Mouse (Mus musculus) brain, embryonic 14.5 days (tissue): ENCODE measurements around the gene Pi4kb. TPM values are rescaled to one million over a fixed set of nuclear protein-coding genes. Genes with fewer than 3 reads are reported as not detected.
"Not testable (repeated sequence)": the region's sequence is repeated elsewhere in the genome, so short reads cannot be mapped to it uniquely, and the experiment has no call there.

ENCODE experiments used
- DNase-seq: peaks from one replicate; pipeline ENCODE4 v3.0.0-alpha.2; 2011; ENCODE audit warnings: low read depth
- CTCF ChIP-seq: fragments of 200-500 bp; IDR thresholded peaks from 2 replicates; pipeline ENCODE4 v1.5.1; 2012; ENCODE audit warnings: inconsistent platforms, mild to moderate bottlenecking, moderate library complexity, borderline replicate concordance; ENCODE audit not compliant: insufficient read depth, insufficient read length; ENCODE audit errors: extremely low read depth
- POLR2A ChIP-seq: fragments of 200-500 bp; IDR thresholded peaks from 2 replicates; pipeline ENCODE4 v1.6.1; 2012; ENCODE audit warnings: mild to moderate bottlenecking, inconsistent platforms, borderline replicate concordance; ENCODE audit not compliant: poor library complexity, insufficient read depth, insufficient read length, severe bottlenecking; ENCODE audit errors: extremely low read depth
- polyA plus RNA-seq: library from polyadenylated mRNA; depleted of rRNA; stranded (reverse); fragments of >200 nt; gene quantifications from 2 replicates; pipeline ENCODE4 v1.2.3, GENCODE M21; 2012

Pi4kb gene
- polyA plus RNA-seq, 1 experiment, result 59.5 TPM

DNA sequence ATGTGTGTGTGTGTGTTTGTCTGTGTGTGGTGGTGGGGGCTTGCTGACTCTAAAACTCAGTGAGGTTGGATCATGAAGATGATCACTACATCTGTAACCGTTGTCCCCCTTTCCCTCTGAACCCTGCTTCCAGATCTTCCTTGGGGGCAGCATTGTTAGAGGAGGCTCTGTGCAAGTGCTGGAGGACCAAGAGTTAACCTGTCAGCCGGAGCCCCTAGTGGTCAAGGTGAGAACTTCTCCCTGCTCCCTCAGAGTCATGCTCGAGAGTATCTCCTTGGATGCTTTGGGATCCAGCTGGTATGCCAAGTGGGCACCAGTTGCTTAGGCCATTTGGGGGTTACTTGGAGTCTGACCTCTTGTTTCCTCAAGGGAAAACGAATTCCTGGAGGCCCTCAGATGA is 30.8 kb upstream of the Pi4kb start:
- peak; percentile 39; the same call in 1 of the 2 replicates for TF ChIP-seq CTCF
- DNase-seq, result not testable (repeated sequence)

DNA sequence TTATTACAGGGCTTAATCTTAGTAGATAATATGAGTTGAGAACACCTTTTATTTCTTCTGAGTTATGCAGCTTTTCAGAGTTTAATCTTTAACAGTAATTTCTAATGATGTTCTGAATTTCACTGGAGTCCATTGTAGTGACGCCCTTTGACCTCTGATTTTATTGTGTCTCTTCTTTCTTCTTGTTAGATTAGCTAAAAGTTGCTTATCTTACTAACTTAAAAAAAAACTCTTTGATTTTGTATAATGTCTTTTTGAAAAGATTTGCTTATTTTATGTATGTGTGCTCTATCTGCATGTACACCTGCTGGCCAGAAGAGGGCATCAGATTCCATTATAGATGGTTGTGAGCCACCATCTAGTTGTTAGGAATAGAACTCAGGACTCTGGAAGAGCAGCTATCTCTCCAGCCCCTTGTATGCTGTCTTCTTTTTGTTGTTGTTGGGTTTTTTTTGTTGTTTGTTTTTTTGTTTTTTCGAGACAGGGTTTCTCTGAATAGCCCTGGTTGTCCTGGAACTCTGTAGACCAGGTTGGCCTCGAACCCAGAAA is 26.4 kb upstream of the Pi4kb start:
- peak; percentile 7 for DNase-seq

DNA sequence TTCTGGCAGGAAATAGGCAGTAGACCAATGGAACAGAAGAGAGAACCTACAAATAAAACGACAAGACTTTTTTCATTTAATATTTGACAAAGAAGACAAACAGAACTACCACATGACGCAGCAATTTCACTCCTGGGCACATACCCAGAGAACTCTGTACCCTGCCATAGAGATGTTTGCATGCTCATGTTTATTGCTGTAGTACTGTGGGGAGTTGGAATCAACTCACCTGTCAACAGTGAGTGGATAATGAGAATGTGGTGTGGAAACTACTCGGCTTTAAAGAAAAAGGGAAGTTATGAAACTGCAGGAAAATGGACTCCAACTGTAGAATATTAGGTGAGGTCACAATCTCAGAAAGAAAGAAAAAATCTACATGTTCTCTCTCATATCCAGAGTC is 24.9 kb upstream of the Pi4kb start:
- no peak for TF ChIP-seq CTCF
- TF ChIP-seq POLR2A, result no peak
- DNase-seq, result no peak

More for the DNA sequence above, 26.4 kb upstream of the Pi4kb start:
- no peak for TF ChIP-seq POLR2A
- TF ChIP-seq CTCF, result peak; percentile 21; the same call in 1 of the 2 replicates

DNA sequence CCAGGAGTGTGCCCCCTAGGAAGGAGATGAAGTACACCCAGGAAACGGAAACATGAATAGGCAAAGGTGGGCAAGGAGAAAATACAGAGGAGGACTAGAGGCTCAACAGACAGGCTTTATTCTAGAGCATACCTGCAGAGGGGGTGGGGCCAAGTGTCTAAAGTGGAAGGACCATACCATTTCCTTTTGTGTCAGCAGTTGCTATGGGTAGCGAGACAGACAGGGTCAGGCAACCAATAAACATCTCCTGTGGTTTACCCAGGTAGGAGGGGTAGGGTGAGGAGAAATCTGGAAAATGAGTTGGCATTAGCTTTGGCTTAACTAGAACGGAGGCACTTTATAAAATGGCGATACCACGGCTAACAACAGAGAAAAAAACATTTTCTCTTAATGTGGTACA is 21.7 kb upstream of the Pi4kb start:
- TF ChIP-seq CTCF (no peak), POLR2A (no peak)
- peak; percentile 19 for DNase-seq

DNA sequence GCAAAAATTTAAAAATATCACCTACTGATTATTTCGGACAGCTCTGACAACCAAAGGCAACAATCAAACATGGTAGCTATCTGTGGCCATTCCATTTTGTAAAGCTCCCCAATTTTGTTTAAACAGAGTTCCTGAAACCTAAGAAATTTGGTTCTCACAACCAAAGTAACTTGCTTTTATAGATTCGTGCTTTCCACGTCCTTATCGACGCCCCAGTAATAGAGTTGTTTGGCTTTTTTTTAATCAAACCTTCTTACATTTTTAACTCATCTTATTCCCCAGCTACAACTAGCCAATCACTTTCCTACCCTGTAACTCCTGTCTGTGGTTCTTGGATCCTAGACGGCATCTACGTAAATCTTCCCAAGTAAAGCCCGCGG is 21.2 kb upstream of the Pi4kb start:
- TF ChIP-seq POLR2A (no peak), CTCF (no peak)
- no peak for DNase-seq

DNA sequence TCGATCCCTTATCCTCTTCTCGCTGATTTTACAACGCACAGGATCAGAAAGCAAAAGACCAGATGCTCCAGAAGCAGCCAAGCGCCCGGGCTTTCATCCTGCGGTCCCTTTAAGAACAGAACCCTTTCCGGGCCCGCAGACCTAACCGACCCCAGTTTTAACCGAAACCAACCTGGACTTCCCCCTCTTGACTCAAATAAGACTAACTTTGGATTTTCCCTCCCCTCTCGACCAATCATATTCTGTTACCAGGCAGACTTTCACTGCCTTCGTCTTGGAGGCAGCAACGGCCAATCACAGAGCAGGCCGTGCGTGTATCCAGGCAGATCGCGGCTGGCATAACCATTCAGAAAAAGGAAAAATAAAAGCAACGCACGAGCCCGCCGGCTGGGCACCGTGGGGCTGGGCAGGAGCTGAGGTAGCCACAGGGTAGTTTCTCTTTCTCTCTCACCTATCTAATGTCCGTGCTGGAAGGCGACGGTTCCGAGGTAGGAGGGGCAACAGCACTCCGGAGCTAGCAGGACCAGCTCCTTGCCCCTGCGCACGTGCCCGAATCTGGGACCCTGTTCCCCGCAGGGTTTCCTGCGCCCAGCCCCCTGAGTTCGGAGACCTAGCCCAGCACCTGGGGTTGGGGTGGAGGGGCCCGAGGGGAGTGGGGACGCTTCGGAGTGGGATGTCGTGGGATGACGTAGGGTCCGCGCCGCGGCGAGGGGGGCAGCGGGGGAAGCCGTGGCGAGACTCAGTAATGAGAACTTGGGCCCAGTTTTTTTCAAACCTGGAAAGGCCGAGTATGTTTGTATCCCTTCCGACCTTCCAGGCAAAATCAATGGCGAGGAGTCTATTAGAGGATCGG is 20.5 kb upstream of the Pi4kb start, which contains the start of gene Rfx5:
Gene Rfx5, plus strand, starts transcription at position 312 of the 853 bp plus-strand sequence.
- DNase-seq, result peak; percentile 99
- peak; percentile 35; the same call in 1 of the 2 replicates for TF ChIP-seq POLR2A
- TF ChIP-seq CTCF, result no peak

DNA sequence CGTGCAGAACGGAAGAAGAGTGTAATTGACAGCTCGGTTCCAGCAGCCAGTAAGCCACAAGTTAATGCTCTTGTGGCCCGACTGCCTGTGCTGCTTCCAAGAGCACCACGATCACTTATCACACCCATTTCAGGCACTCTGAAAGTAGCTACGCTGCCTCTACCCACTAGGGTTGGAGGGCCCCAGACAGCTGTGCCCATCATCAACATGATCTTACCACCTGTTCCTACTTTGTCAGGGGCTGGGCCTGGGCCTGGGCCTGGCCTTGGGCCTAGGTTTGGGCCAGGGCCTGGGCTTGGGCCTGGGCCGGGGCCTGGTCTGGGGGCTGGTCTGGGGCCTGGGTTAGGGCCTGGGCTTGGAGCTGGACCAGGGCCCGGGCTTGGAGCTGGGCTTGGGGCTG is 16.2 kb upstream of the Pi4kb start:
- DNase-seq, result no peak
- no peak for TF ChIP-seq POLR2A
- TF ChIP-seq CTCF, result no peak

DNA sequence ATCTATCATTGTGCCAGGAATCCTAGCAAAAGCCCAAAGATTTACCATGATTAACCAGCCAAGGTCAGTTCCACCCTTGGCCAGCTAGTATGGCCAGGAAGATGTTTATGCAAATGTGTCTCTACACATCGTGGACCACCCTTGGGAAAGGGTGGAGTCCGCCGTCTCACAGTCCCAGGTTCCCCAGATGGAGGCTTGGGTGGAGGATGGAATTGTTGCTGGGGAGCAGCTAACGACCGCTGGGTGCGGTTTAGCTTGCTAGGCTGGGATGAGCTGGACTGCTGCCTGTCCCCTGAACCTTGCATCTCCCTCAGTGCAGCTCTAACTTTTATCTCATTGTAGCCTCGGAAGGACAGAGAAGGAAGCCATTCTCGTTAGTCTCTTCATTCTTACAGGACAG is 14.7 kb upstream of the Pi4kb start:
- no peak for TF ChIP-seq CTCF
- TF ChIP-seq POLR2A, result no peak
- DNase-seq, result no peak

DNA sequence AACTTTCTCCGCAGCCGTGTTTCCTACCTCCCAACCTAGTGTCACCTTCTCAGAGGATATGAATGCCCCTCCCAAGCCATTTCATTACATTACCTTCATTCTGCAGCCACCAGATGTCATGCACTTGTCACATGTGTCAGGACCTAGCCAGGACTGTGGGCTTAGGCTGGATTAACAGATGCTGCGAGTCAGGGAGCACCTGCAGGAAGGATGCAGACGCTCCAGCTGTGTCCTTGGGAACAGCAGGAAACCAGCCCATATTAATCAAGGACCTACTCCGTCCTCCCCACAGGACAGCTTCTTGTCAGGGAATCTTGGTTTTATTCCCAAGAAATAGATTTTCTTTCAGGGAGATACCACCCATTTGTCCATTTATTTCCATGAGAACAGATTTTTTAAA is 14.2 kb upstream of the Pi4kb start:
- TF ChIP-seq POLR2A (no peak), CTCF (no peak)
- DNase-seq, result peak; percentile 7

DNA sequence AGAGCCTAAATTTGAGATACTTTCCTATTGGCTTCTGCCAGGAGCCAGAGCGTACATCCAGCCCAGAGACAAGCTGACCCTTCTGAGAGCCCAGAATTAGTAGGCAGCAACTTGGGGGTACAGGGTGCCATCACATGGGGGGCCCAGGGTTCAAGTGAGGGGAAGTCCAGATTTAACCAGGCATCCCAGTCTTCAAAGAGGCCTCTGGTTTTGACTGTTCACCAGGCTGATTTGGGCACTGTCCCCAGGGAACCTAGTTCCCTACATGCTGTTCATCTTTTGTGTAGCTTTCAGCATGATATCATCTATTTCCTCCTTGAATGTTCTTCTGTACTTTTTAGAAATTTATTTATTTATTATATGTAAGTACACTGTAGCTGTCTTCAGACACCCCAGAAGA is 9.5 kb upstream of the Pi4kb start:
- DNase-seq, result no peak
- TF ChIP-seq CTCF, result no peak
- no peak for TF ChIP-seq POLR2A

DNA sequence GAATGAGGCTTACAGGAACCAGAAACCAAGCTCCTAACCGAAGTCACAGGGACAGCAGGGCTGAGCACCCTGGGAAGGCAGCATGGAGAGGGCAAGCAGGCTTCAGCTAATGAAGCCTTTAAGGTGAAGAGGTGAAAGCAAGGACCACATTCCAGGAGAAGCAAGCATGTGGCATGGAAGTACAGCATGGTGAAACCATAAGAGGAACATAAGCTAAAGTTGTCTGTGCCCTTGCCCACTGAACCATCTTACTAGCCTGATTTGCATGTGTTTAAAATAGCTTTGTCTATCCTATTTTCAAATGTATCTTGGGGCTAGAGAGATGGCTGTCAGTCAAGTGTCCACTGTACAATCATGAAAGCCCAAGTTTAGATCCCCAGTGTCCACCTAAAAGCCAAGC is 8.7 kb upstream of the Pi4kb start:
- DNase-seq, result no peak

DNA sequence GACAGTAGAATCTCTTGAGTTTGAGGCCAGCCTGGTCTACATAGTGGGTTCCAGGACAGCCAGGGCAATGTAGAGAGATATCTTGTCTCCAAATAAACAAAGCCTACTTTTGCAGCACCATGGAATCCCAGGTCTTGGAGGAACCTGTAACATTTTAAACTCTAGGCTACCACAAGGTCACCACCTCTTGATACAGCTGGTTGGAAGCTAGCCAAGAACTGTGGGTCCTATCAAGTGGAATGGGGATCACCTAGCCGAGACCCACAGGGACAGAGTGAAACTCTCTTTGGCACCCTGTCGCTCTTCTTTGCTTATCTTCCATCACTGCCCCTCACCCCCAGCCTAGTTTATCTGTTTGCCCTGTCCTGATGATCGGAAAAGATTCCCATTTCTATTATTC is 2.0 kb upstream of the Pi4kb start:
- DNase-seq, result no peak
- TF ChIP-seq POLR2A, result no peak
- TF ChIP-seq CTCF, result no peak

More for the DNA sequence above, 8.7 kb upstream of the Pi4kb start:
- TF ChIP-seq CTCF (no peak), POLR2A (no peak)

DNA sequence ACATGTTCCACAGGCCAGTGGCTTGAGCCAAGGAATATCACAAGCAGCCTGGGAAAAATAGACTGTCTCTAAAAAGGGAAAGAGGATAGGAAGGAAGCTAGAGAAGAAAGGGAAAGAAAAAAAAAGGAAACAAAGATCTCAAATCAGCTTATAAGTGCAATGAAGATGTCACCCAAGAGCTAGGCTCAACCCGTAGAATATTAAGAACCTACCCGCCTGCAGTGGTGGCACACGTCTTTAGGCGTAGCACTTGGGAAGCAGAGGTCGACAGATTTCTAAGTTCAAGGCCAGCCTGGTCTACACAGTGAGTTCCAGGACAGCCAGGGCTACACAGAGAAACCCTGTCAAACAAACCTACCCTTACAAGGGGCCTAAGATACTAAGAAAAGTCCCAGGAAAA is 911 bp upstream of the Pi4kb start:
- TF ChIP-seq POLR2A, result no peak
- no peak for TF ChIP-seq CTCF
- DNase-seq, result no peak
